Mouse (Mus musculus) kidney, postnatal 25 days (tissue): ENCODE measurements around the gene Sec23a.
"Not testable (repeated sequence)": the region's sequence is repeated elsewhere in the genome, so short reads cannot be mapped to it uniquely, and the experiment has no call there.

Experiments used
- DNase-seq, 2 experiments: peaks; one replicate each; pipeline ENCODE4 v3.0.0; 2021; ENCODE audit warnings: mixed read lengths in 2 of 2

Gene Sec23a

GRCm38 (mm10) chr12:58981178-58981661 is 30.6 kb downstream of the Sec23a start:
- DNase-seq: not testable (repeated sequence)

- DNase-seq: peak in 1 of 2 experiments; percentile 14
These were observed 34.9 kb downstream of the Sec23a start for GRCm38 (mm10) chr12:58976966-58977365.

- no peak for DNase-seq
These were observed 47.2 kb downstream of the Sec23a start for GRCm38 (mm10) chr12:58964583-58964982.

- no peak for DNase-seq
These were observed 51.0 kb downstream of the Sec23a start for GRCm38 (mm10) chr12:58960844-58961243.

GRCm38 (mm10) chr12:58956624-58957023 is 55.2 kb downstream of the Sec23a start:
- no peak for DNase-seq

- no peak for DNase-seq
These were observed 55.7 kb downstream of the Sec23a start for GRCm38 (mm10) chr12:58956162-58956561.

GRCm38 (mm10) chr12:58947879-58948278 is 63.9 kb downstream of the Sec23a start:
- DNase-seq: no peak

- DNase-seq: peak in 1 of 2 experiments; percentile 61
These were observed 64.6 kb downstream of the Sec23a start for GRCm38 (mm10) chr12:58947231-58947630.

GRCm38 (mm10) chr12:58942544-58942943 is 69.3 kb downstream of the Sec23a start:
- DNase-seq: no peak

- no peak for DNase-seq
These were observed 77.2 kb downstream of the Sec23a start for GRCm38 (mm10) chr12:58934580-58934979.

- no peak for DNase-seq
These were observed 86.8 kb downstream of the Sec23a start for GRCm38 (mm10) chr12:58924996-58925395.

GRCm38 (mm10) chr12:58924025-58924424 is 87.8 kb downstream of the Sec23a start:
- peak in 1 of 2 experiments; percentile 35 for DNase-seq

GRCm38 (mm10) chr12:58920775-58921174 is 91.0 kb downstream of the Sec23a start:
- no peak for DNase-seq

- no peak for DNase-seq
These were observed 92.3 kb downstream of the Sec23a start for GRCm38 (mm10) chr12:58919516-58919915.

GRCm38 (mm10) chr12:58909826-58910225 is 102.0 kb downstream of the Sec23a start:
- no peak for DNase-seq
